Mouse (Mus musculus): Measurements from ENCODE around the gene Kctd20. TPM values are rescaled to one million over a fixed set of nuclear protein-coding genes. Genes with fewer than 3 reads are reported as not detected.

The Kctd20 gene
- total RNA-seq (2021): 10 to 100 TPM; 50.4 to 61.5 TPM
- long read RNA-seq, experiment 1, full-length matches to known transcripts: 61 of 64 reads
- long read RNA-seq, experiment 1, partial matches to known transcripts: 2 of 64 reads
- long read RNA-seq, experiment 1, other reads (novel, unspliced or antisense): 1 of 64 reads
- long read RNA-seq, experiment 2, full-length matches to known transcripts: 77 of 96 reads
- long read RNA-seq, experiment 2, partial matches to known transcripts: 9 of 96 reads
- long read RNA-seq, experiment 2, other reads (novel, unspliced or antisense): 10 of 96 reads

DNA sequence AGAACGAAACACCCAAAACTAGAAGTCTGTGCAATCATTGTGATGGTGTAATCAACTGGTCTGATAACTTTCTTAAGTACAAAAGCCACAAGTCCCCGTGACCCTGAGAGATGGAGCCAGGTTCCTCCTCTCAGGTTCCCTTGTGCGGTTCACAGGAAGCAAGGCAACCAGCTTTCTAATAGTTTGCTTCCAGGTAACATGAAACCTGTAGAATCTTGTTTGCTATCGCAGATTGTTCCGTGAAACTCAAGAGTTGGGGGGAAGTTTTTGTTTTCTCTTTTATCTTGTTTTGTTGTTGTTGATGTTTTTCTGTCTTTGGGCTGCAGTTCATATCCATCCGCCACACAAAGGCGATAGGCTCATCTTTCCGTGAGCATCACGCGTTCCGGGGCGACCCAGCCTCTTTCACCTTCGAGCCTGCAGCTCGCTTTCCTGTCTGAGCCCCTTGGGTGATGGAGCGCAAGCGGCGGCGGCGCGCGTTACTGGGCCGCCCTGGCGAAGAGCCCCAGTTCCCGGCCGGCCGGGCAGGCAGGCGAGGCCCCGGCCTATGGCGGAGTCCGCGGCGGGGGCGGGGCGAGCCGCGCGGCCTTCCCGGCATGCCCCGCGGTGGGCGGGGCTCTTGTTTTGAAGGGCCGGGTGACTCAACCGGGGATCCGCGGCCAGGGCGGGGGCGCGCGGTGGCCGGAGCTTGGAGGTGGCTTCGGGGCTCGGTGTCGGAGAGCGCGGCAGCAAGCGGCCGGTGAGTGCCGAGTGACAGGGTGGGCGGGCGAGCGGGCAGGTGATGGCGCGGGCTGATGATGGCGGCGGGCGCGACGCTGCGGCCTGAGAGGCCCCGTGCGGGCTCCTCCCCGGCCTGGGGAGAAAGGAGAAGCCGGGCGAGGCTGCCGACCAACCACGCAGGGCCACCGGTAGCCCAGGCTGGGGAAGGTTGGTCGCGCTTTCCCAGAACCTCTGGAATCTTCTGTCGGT lies at the start of gene Kctd20:
Kctd20 (plus strand) TSS at position 120 of the 969 bp plus-strand sequence.
- peak; percentile 96 to 98 for DNase-seq (ENCODE audit: low spot score in 2 of 2)

DNA sequence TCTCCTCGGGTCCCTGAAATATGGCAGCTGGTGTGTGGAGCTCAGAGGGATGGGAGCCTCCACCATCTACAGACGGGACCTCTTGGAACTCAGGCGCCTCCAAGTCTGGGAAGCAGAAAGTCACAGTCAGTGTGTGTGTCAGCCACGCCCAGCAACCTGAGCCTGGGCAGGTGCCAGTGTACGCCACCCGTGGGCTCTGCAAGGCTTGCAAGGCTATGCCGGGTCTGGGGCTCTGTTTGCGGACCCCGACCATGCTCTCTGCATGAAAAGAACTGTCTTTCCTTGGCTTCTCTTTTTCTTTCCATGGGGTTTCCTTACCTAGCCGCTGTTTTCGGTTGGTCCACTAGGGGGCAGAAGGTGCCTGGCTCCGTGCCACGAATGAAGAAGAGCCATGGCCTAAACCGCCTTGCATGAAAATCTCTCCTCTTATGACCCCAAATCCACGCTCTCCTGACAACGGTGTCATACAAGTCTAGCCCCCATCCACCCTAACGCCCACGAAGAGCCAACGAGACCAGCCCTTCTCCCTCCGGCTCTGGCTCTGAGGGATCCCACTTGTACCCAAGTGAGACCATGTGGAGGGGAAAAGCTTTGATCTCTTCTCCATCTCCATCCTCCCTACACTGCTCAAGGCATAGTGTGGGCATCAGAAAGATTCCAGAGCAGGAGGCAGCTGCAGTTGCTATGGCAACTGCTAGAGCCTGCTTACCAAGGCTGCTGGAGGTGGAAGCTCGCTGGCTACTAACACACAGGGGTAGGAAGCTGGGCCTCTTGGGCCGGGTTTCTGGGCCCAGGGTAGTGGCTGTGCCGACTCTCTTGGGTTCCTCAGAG lies 47.0 kb upstream of the Kctd20 start:
- peak; percentile 76 to 77 for DNase-seq (ENCODE audit: low spot score in 2 of 2)

DNA sequence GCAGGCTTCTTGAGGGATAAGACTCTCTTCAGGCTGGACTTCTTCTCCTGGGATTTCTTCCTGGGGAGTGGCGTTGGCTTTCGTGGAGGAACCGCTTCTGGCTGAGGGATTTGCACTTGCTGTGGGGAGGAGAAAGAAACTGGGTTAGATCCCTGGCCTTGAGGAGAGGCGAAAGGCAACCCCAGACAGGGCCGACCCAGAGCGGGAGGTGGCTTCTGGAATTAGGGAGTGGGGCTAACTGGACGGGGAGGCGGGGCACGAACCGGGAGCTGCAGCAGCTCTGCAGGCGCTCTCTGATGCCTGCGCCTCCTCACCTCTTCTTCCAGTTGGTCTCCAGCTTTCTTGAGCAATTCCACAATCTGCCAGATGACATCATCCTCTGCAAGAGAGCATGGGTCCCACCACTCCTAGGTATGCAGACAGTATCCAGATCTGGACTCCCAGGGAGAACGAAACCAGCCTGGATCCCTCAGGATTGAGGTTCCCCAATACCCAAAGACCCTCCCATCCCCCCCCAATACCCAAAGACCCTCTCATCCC lies 46.3 kb upstream of the Kctd20 start:
- no peak for DNase-seq (ENCODE audit: low spot score in 2 of 2)

GRCm38 (mm10) chr17:28907959-28908358 lies 43.8 kb upstream of the Kctd20 start:
- DNase-seq (ENCODE audit: low spot score in 2 of 2): no peak

- peak; percentile 36 to 59 for DNase-seq (ENCODE audit: low spot score in 2 of 2)
Observed at GRCm38 (mm10) chr17:28909252-28909941, 42.4 kb upstream of the Kctd20 start.

GRCm38 (mm10) chr17:28910139-28910538 lies 41.6 kb upstream of the Kctd20 start:
- no peak for DNase-seq (ENCODE audit: low spot score in 2 of 2)

DNA sequence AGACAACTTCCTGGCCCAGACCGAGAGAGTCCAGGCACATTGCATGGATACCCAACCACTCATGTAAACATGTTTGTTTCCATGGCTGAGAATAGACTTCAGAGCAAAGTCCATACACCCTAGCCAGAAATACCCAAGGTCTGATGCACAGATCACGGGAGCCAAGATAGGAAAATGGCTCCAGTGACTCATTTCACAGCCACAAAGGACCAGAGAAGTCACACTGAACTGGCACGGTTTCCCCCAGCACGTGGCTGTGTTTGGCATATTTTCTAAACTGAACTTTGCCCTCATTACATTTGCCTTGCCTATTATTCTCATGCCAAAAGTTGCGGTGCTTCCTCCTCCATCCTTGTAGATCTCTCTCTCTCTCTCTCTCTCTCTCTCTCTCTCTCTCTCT lies 38.5 kb upstream of the Kctd20 start:
- DNase-seq (ENCODE audit: low spot score in 2 of 2): peak in 1 of 2 experiments; percentile 45

GRCm38 (mm10) chr17:28913940-28914339 lies 37.8 kb upstream of the Kctd20 start:
- DNase-seq (ENCODE audit: low spot score in 2 of 2): no peak

DNA sequence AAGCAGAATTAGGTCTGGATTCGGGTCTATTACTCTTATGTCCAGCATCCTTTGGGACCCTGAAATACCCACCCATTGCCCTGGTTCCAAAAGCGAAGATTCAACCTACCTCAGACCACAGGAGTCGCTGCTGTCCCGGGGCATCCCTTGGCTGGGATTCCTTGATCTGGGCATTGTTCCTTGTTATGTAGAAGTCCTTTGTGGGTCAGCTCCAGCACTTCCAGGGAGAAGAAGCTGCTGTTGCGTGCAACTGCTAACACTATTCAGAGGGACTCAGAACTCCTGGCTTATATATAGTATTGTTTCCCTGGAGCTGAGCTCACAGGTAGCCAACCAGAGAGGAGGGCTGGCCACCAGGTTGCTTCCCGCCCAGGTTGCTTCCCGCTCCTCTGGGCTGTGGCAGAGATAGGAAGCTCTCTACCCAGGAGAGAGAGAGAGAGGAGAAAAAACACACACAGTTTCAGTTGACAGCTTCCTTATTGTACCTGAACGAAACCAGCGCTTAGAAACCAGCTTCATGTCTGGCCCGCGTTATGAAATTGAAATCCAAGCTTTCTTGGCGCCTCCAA lies 36.6 kb upstream of the Kctd20 start, which contains the start of gene 4930539E08Rik:
4930539E08Rik (minus strand) TSS at position 265 of the 569 bp plus-strand sequence.
- DNase-seq (ENCODE audit: low spot score in 2 of 2): no peak

DNA sequence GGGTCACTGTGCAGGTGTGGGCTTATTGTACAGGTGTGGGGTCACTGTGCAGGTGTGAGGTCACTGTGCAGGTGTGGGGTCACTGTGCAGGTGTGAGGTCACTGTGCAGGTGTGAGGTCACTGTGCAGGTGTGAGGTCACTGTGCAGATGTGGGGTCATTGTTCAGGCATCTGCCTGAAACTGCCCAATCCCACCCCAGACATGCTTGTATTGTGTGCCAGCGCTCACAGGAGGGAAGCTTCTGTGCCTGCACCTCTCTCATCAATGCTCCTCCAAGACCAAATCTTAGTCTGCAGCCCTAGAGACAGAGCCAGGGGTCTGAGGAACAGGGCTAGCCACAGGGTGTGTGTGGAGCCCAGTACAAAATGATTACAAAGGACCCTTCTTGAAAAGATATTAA lies 35.2 kb upstream of the Kctd20 start:
- DNase-seq (ENCODE audit: low spot score in 2 of 2): no peak

- no peak for DNase-seq (ENCODE audit: low spot score in 2 of 2)
Observed at GRCm38 (mm10) chr17:28921086-28921485, 30.7 kb upstream of the Kctd20 start.

DNA sequence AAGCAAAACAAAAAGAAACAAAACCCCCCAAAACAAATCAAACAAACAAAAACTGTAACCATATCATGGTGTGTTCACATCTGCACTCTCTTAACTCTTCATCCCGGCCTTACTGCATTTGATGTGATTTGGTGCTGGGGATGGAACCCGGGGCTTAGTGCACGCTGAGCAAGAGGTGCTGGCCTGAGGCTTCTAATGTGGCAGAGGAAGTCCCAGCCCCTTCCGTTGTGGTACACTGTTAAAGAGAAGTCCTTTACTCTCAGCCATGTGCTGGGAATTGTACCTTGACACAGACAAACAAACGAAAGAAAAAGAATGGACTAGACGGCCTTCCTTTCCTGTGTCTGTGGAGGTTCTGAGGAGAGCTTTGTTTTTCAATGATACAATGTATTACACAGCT lies 29.7 kb upstream of the Kctd20 start:
- no peak for DNase-seq (ENCODE audit: low spot score in 2 of 2)

- DNase-seq (ENCODE audit: low spot score in 2 of 2): peak in 1 of 2 experiments; percentile 33
Observed at GRCm38 (mm10) chr17:28924957-28925595, 26.7 kb upstream of the Kctd20 start.

DNA sequence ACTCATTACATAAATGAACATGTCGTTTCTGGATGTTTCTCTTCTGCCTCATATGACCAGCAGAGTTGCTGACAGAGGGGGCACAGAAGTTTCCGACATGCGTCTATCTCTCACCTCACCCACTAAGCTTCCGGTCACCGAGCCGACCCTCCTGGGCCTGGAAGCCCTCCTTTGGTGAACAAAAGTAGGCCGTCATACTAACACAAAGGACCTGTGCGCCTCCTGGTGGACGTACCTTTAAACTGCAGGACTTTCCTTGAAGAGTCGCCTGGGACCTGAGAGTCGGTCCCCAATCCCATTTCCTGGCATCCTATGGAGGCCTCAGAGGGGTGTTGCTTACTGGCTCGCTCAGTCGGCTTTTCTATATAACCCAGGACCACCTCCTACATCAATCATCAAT lies 25.4 kb upstream of the Kctd20 start:
- DNase-seq (ENCODE audit: low spot score in 2 of 2): peak; percentile 76 to 78

DNA sequence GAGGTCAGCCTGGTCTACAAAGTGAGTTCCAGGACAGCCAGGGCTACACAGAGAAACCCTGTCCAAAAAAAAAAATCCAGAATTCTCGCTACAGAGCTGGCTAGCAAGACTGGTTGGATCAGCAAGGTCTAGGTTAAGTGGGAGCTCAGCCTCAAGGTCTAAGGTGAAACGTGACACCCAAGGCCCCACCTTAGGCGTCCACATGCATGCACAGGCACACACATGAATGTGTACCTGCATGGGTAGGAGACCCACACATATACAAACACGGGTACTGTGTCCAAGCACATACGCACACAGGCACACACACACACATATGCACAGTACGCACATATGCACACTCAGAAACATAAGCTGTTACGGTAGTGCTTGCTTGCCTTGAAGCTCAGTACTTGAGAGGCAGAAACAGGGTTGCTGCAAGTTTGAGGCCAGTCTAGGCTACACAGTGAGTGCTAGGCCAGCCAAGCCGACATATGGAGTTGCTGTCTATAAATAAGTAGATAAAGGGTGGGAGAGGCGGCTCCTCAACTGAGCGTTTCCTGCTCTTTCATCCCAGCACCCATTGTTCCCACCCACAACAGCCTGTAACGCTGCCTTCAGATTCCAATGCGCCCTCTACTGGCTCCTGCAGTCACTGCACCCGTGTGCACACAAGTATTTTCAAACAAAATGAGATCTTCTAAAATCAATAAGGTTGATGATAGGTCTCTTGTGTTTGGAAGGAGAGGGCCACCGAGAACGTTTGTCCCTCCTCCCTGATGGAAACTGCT lies 24.7 kb upstream of the Kctd20 start:
- DNase-seq (ENCODE audit: low spot score in 2 of 2): peak; percentile 45 to 64

DNA sequence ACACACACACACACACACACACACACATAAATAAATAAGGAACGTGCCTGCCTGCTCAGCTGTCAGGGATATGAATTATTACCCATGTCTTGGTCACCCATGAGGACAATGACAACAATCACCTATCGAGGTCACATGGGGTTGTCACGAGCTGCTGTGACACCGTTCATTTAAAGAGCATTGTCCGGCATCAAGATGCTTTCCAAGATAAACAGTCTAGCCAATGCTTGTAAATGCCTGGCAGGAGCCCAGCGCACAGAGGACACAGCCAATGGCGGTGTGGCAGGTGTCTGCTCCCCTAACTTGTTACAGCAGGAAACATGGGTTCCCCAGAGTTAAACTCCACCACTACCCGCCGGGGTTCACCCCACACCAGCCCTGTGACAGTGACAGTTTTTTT lies 23.7 kb upstream of the Kctd20 start:
- no peak for DNase-seq (ENCODE audit: low spot score in 2 of 2)

DNA sequence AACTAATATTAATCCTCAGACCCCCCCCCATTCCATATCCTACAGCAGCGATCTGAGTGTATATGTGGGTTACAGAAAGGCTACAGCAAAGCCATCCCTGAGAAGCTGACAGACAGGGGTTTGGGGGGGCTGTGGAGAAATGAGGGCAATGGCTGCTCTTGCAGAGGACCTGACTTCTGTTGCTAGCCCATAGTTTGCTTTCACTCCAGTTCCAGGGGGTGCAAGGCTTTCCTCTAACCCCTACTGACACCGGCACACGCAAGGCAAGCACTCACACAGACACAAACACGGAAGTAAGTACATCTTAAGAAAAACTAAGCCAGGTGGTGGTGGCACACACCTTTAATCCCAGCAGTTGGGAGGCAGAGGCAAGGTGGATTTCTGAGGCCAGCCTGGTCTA lies 22.4 kb upstream of the Kctd20 start:
- DNase-seq (ENCODE audit: low spot score in 2 of 2): no peak

DNA sequence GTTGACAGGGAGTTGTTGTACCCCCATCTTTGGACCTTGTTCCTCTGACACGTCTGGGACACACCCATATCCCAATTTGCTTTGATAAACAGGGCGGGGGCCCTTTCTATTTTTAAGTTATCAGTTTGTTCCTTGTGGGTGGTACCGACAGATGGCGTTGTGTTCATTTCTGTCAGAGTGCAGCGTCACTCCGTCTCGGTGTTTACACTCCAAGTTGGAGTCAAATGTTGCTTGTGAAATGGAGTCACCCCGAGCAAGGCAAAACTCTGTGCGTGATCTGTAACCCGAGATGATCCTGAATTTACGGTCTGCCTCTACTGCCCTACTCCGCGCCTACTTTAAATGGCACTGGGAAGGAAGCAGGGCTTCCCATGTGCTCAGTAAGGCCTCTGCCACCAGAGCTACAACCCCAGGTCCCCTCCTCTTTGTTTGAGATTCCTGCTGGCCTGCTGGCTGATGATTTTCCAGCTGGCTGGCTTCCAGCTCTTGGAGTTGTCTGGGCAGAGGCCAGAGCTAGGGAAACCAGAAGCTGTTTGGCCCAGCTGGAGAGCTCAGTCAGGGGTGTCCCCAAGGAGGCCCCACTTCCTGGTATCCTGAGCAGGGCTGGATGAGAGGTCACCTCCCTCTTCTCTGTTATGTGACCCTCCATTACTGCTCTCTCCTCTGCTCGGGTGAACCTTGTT lies 21.2 kb upstream of the Kctd20 start:
- DNase-seq (ENCODE audit: low spot score in 2 of 2): peak; percentile 86 to 87

All from adrenal gland, adult 18-20 months (tissue).